Mouse (Mus musculus) ovary, postnatal 14 days (tissue): ENCODE results near the gene Ces1e.
"Not testable (repeated sequence)": the region's sequence is repeated elsewhere in the genome, so short reads cannot be mapped to it uniquely, and the experiment has no call there.

Experiments used
- DNase-seq: peaks from one replicate; pipeline ENCODE4 v3.0.0; 2022; ENCODE audit warnings: low spot score

The Ces1e gene

GRCm38 (mm10) chr8:93229446-93229845, at the start of gene Ces1e:
Gene Ces1e, minus strand, starts transcription at chr8:93229619.
- no peak for DNase-seq

GRCm38 (mm10) chr8:93278176-93278805, 48.9 kb upstream of the Ces1e start:
- no peak for DNase-seq

- DNase-seq, result no peak
Observed at GRCm38 (mm10) chr8:93274609-93275008, 45.2 kb upstream of the Ces1e start.

GRCm38 (mm10) chr8:93273321-93273720, 43.9 kb upstream of the Ces1e start:
- no peak for DNase-seq

GRCm38 (mm10) chr8:93272686-93273085, 43.3 kb upstream of the Ces1e start:
- no peak for DNase-seq

- no peak for DNase-seq
Observed at GRCm38 (mm10) chr8:93261436-93261835, 32.0 kb upstream of the Ces1e start.

- DNase-seq, result no peak
Observed at GRCm38 (mm10) chr8:93252400-93252925, 23.0 kb upstream of the Ces1e start.

- DNase-seq, result no peak
Observed at GRCm38 (mm10) chr8:93246057-93246456, 16.6 kb upstream of the Ces1e start.

GRCm38 (mm10) chr8:93239884-93240283, 10.5 kb upstream of the Ces1e start:
- DNase-seq, result no peak

- no peak for DNase-seq
Observed at GRCm38 (mm10) chr8:93235681-93236080, 6.3 kb upstream of the Ces1e start.

- no peak for DNase-seq
Observed at GRCm38 (mm10) chr8:93234706-93235105, 5.3 kb upstream of the Ces1e start.

- no peak for DNase-seq
Observed at GRCm38 (mm10) chr8:93234068-93234467, 4.6 kb upstream of the Ces1e start.

GRCm38 (mm10) chr8:93228673-93229370, 597 bp downstream of the Ces1e start:
- no peak for DNase-seq

- DNase-seq, result not testable (repeated sequence)
Observed at GRCm38 (mm10) chr8:93226471-93226870, 2.9 kb downstream of the Ces1e start.

GRCm38 (mm10) chr8:93221896-93222295, 7.5 kb downstream of the Ces1e start:
- DNase-seq, result no peak

- no peak for DNase-seq
Observed at GRCm38 (mm10) chr8:93217867-93218266, 11.6 kb downstream of the Ces1e start.

GRCm38 (mm10) chr8:93217375-93217774, 12.0 kb downstream of the Ces1e start:
- DNase-seq, result no peak

- DNase-seq, result no peak
Observed at GRCm38 (mm10) chr8:93211091-93211490, 18.3 kb downstream of the Ces1e start.

GRCm38 (mm10) chr8:93199146-93199545, 30.3 kb downstream of the Ces1e start:
- not testable (repeated sequence) for DNase-seq

GRCm38 (mm10) chr8:93197685-93198525, 31.5 kb downstream of the Ces1e start, which contains the start of gene Ces1d:
Gene Ces1d, minus strand, starts transcription at chr8:93197838.
- no peak for DNase-seq

GRCm38 (mm10) chr8:93196436-93196835, 33.0 kb downstream of the Ces1e start:
- DNase-seq, result no peak

GRCm38 (mm10) chr8:93180581-93181129, 48.8 kb downstream of the Ces1e start:
- no peak for DNase-seq
